Mouse (Mus musculus) bone marrow macrophage, adult 2 months (primary cell): ENCODE data around the gene Bcl11b. TPM values are rescaled to one million over a fixed set of nuclear protein-coding genes. Genes with fewer than 3 reads are reported as not detected.
A peak's percentile ranks its signal among the peaks of the same experiment; 100 is the strongest.

Experiments used
- H3K27ac ChIP-seq: 2 replicates; pipeline ENCODE4 v1.5.1; 2012; ENCODE audit warnings: low read depth, low read length; ENCODE audit not compliant: insufficient read depth
- H3K4me1 ChIP-seq: 2 replicates; pipeline ENCODE4 v1.6.1; 2012; ENCODE audit warnings: low read length; ENCODE audit not compliant: control insufficient read depth, insufficient read depth
- H3K4me3 ChIP-seq: 2 replicates; pipeline ENCODE4 v1.5.1; 2012; ENCODE audit warnings: mild to moderate bottlenecking, low read length, moderate library complexity; ENCODE audit not compliant: insufficient read depth
- CTCF ChIP-seq: IDR thresholded peaks from 2 replicates; pipeline ENCODE4 v1.5.1; 2012; ENCODE audit warnings: low read depth, mild to moderate bottlenecking, low read length, moderate library complexity
- POLR2A ChIP-seq: IDR thresholded peaks from 2 replicates; pipeline ENCODE4 v1.6.1; 2012; ENCODE audit warnings: mild to moderate bottlenecking, low read depth, low read length, borderline replicate concordance
- polyA plus RNA-seq: library from polyadenylated mRNA; stranded (reverse); fragments of >200 nt; gene quantifications from 2 replicates; pipeline ENCODE4 v1.2.4, GENCODE M21; 2012; ENCODE audit not compliant: missing spikeins, insufficient read depth, insufficient read length

Gene Bcl11b
- polyA plus RNA-seq, 1 experiment, result not detected

DNA sequence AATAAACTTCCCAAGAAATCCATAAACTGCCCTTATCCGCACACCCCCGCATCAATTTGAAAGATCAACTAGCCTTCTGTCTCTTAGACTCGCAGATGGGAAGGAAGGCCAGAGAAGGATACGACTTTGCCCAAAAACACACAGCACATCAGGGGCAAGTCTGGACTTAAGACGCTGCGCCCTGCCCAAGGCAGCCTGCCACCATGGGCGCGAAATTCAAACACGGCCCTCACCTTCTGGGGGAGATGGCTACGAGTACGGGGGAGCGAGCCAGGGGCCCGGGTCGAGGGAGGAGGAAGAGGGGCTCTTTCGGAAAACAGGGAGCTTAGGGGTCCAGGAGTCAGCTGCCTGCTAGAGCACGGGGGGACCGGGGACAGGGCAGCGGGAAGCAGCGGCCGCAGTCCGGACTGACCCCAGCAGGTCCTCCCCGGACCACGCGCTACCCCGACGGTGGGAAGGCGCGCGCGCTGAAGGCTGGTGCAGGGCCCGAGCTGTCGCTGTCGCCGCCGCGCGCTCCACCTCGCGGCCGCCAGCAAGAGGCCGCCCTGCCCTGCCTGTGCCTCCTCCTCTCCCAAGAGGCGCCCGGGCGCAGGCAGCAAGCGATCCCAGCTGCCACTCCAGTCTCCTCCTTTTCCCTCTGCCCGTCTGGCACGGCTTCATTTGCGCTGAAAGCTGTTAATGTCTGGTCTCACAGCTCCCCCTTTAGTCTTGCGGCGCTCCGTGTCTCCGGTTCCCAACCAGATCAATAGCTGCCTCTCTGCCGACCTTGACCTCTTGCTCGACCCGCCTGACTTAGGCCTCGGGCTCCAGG is 2.6 kb upstream of the Bcl11b start:
- TF ChIP-seq POLR2A (no peak), CTCF (no peak)
- Histone ChIP-seq H3K4me3 (no peak overlapping the region), H3K27ac (no peak overlapping the region)

DNA sequence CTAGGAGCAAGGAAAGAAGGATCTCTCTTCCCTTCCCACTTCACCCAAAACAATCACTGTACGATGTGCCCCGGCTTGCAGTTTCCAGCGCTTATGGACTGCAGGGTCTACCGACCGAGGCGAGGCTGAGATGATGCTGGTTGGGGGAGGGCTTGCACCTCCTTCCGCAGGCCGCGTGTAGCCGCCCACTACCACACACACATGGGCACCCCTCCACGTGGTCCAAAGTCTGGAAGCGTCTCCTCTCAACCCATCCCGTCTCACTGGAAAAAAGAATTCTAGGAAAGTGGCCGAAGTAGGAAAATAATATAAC is 2.0 kb upstream of the Bcl11b start:
- Histone ChIP-seq H3K27ac (no peak overlapping the region), H3K4me3 (no peak overlapping the region), H3K4me1 (no peaks in the 10 kb centered on the region)
- TF ChIP-seq POLR2A (no peak), CTCF (no peak)

More for the DNA sequence above, 2.6 kb upstream of the Bcl11b start:
- no peaks in the 10 kb centered on the region for H3K4me1 ChIP-seq

GRCm38 (mm10) chr12:108004701-108005487 is 1.5 kb upstream of the Bcl11b start:
- H3K4me1 ChIP-seq, result no peaks in the 10 kb centered on the region
- no peak for TF ChIP-seq CTCF
- no peak for TF ChIP-seq POLR2A
- no peak overlapping the region for H3K27ac ChIP-seq
- no peak overlapping the region for H3K4me3 ChIP-seq

GRCm38 (mm10) chr12:108003928-108004327 is 526 bp upstream of the Bcl11b start:
- no peak overlapping the region for H3K4me3 ChIP-seq
- no peak overlapping the region for H3K27ac ChIP-seq
- TF ChIP-seq CTCF (no peak), POLR2A (no peak)
- H3K4me1 ChIP-seq, result no peaks in the 10 kb centered on the region

DNA sequence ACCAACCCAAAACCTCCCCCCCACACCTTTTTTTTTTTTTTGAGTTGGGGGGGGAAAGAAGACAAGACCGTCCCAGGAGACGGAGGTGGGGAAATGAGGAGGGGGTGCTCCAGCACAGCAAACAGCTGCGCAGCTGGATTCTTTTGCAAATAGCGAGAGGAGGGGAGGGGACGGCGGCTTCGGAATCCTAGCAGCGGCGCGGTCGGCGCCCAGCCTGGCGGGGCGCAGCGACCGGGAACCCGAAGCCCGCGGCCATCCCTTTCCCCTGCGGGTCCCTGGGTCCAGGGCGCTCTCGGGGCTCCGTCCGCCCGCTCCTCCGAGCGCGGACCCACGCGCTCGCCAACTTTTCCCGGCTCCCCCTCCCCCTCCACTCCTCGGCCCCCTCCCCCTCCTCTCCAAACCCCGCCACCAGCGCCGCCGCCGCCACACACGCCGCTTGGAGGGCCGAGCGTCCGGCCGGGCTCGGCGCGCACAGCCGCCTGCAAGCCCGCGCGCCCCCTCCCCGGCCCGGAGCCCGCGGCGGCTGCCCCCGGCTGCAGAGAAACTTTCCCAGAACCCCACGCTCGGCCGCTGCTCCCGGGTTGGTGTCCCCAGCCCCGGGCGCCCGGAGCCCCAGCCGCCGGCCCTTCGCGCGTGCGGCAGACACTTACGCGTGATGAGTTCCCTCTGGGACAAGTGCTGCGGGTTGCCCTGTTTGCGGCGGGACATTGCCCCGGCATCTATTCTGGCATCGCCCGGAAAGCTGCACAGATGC is 789 bp downstream of the Bcl11b start:
- Histone ChIP-seq H3K27ac (no peak overlapping the region), H3K4me3 (no peak overlapping the region), H3K4me1 (no peaks in the 10 kb centered on the region)
- TF ChIP-seq POLR2A (no peak), CTCF (no peak)

DNA sequence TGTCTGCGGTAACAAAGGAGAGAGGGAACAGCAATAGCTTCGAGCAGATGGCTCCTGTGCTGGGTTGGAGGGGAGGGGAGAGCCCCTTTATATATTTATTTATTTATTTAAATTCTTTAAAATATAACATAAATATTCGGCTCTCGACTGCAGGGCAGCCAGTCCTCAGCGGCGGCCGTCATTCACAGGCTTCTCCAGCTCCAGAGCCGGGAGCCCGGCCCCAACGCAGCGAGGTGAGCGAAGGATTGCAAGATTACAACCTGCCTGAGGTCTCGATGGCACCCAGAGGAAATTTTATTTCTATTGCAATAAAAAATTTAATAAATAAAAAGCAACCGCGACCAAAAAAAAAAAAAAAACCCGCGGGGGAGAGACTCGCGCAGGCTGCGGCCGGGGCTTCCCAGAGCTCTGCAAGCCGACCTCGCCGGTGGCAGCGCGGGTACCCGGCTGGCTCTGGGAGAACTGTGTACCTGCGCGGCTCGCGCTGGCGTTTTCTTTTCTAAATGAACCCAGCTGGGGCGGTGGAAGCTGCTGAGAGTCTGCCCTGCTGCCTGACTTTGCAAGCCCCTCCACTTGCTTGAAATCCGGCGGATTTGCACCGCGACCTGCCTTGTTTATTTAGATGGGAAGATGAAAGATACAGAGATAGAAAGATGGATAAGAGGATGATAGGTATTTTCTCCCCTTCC is 1.6 kb downstream of the Bcl11b start:
- Histone ChIP-seq H3K4me3 (no peak overlapping the region), H3K27ac (no peak overlapping the region), H3K4me1 (no peaks in the 10 kb centered on the region)
- TF ChIP-seq POLR2A, result no peak

DNA sequence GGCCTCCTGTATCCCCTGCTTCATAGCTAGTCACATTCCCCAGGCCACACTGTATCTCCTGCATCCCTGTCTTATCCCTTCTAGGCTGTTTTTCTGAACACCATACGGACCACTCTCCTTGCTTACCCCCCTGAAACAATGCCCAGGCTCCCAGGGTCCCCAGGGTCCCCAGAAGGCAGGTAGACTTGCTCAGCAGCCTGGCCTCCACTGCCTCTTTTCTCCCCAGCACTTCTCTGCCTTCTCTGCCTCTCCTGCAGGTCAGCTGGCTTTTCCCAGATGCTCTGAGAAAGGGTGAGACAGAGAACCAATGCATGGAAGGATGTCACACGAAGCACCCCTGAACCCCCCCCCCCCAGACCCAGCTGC is 2.7 kb downstream of the Bcl11b start:
- Histone ChIP-seq H3K27ac (no peak overlapping the region), H3K4me1 (no peaks in the 10 kb centered on the region)
- TF ChIP-seq CTCF (no peak), POLR2A (no peak)

DNA sequence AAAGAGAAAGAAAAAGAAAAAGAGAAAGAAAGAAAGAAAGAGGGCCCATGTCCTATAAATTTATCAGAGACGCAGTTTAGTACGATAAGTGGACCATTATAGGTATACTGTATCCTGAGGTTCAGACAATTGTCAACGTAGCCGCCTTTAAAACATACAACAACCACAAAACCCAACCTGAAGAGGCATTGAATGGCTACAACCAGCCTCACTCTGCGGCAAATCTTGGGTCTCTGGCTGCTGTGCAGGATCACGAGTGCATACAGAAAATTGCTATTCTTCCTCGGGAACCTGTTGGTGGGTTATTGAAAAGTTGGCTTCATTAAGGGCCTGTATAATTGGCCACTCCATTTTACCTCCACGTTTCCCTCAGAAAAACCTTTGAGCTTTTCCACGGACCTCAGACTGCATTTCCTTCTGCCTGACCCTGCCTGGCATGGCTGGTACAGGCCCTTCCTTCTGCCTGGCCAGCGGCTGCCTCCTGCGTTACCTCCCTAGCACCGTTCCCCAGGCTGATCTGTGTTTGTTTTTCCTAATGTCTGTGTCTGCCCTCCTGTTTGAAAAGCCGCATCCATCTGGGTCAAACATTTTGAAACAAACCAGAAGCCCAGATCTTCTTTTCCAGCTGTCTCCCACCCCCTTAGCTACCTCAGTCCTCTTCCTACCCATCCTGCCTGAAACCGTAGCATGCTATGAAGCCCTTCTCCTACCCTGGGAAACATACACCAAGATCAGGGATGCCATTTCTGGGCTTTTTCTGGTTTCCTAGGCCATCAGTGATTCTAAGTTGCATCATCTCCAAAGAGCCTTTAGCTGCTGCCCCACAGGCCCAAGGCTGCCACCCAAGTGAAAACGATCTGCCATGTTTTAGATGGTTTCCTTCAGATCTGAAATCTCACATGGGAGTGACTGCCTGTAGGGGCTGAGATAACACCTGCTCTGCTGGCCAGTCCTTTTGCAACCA is 3.4 kb downstream of the Bcl11b start:
- no peak for TF ChIP-seq CTCF
- no peak for TF ChIP-seq POLR2A
- H3K4me1 ChIP-seq, result no peaks in the 10 kb centered on the region
- no peak overlapping the region for H3K27ac ChIP-seq
- H3K4me3 ChIP-seq, result no peak overlapping the region

More for the DNA sequence above, 2.7 kb downstream of the Bcl11b start:
- no peak overlapping the region for H3K4me3 ChIP-seq

DNA sequence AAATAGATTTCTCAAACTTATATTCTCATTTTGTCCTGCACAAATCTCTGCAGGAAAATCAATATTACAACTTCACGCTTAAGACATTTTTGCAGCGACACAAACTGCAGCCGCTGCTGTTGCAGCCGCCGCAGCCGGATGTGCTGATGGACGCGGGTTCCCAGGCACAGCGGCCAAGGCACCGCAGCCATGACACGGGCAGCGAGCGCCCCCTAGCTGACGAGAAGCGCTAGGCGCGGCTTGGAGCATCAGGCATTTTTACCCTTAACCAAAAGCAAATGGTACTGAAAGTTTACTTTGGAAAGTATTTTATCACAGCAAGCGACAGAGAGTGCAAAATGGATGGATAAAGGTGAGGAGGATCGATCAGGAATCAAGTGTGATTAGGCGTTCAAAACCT is 4.7 kb downstream of the Bcl11b start:
- Histone ChIP-seq H3K4me1 (no peaks in the 10 kb centered on the region), H3K27ac (no peak overlapping the region), H3K4me3 (no peak overlapping the region)
- TF ChIP-seq POLR2A (no peak), CTCF (peak; percentile 56; the same call in 1 of the 2 replicates)
